Mouse (Mus musculus) limb, embryonic 11.5 days (tissue): ENCODE data around the gene B3gnt6. TPM values are rescaled to one million over a fixed set of nuclear protein-coding genes. Genes with fewer than 3 reads are reported as not detected.
A peak's percentile ranks its signal among the peaks of the same experiment; 100 is the strongest.

ENCODE experiments used
- ATAC-seq: fragments of 200-750 bp; cut with Nextera tagmentation; 2 replicates; pipeline ENCODE4 v1.8.0; 2017; ENCODE audit warnings: low read depth; ENCODE audit not compliant: insufficient number of reproducible peaks, low FRiP score, low TSS enrichment
- DNase-seq: peaks from one replicate; pipeline ENCODE4 v3.0.0-alpha.2; 2015; ENCODE audit warnings: low spot score
- H3K27ac ChIP-seq: fragments of 300-500 bp; sonication (generic); replicated peaks from 2 replicates; pipeline ENCODE4 v1.5.1; 2014; ENCODE audit warnings: low read depth, mild to moderate bottlenecking, low read length
- H3K27me3 ChIP-seq: fragments of 300-500 bp; sonication (generic); 2 replicates; pipeline ENCODE4 v1.6.1; 2014; ENCODE audit warnings: mild to moderate bottlenecking, low read length, mixed read lengths; ENCODE audit not compliant: control insufficient read depth, insufficient read depth
- H3K36me3 ChIP-seq: fragments of 300-500 bp; sonication (generic); 2 replicates; pipeline ENCODE4 v1.6.1; 2014; ENCODE audit warnings: mild to moderate bottlenecking, low read length, moderate library complexity, mixed read lengths; ENCODE audit not compliant: control insufficient read depth, insufficient read depth
- H3K4me1 ChIP-seq: fragments of 300-500 bp; sonication (generic); 2 replicates; pipeline ENCODE4 v1.6.1; 2014; ENCODE audit warnings: low read length, mixed read lengths; ENCODE audit not compliant: control insufficient read depth, insufficient read depth
- H3K4me2 ChIP-seq: fragments of 300-500 bp; sonication (generic); 2 replicates; pipeline ENCODE4 v1.6.1; 2014; ENCODE audit warnings: low read depth, mild to moderate bottlenecking, moderate library complexity; ENCODE audit not compliant: severe bottlenecking
- H3K4me3 ChIP-seq: fragments of 300-500 bp; sonication (generic); 2 replicates; pipeline ENCODE4 v1.5.1; 2014; ENCODE audit warnings: low read depth, low read length
- H3K9ac ChIP-seq: fragments of 300-500 bp; sonication (generic); 2 replicates; pipeline ENCODE4 v1.6.1; 2014; ENCODE audit warnings: mild to moderate bottlenecking, low read length
- H3K9me3 ChIP-seq: fragments of 300-500 bp; sonication (generic); 2 replicates; pipeline ENCODE4 v1.6.1; 2016; ENCODE audit warnings: low read length; ENCODE audit not compliant: control insufficient read depth
- WGBS: fragments of 180-500 bp; shearing (Covaris S2); extraction: QIAGEN DNeasy Blood & Tissue Kit; methylation state at CpG from one replicate; pipeline ENCODE4 v1.1.7; 2014; 5-methylcytosine and 5-hydroxymethylcytosine counted together
- polyA plus RNA-seq: library from polyadenylated mRNA; unstranded; fragments of >200 nt; fragmentation: Nextera tagmentation; extraction: Ambion mirVana; gene quantifications from 2 replicates; pipeline ENCODE4 v1.2.1, GENCODE M21; 2014

The B3gnt6 gene
- polyA plus RNA-seq, 1 experiment from 2014 or later, result not detected

DNA sequence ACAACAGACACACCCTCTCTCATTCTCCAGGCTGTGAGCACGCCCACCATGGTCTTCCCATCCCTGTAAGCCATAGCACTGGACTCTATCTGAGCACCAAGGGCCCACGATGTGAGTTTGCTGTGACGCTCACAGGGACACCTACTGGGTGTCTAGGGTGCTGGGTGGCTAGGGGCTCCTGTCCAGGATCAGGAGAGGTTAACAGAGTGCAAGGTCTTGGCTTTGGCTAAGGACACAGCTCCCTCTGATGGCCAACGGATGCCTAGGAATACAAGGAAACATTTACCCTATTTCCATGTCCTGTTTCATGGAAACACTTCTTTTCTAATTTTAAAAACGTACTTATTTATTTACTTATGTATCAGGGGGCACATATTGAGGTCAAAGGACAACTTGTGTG lies 48.8 kb downstream of the B3gnt6 start:
- no peaks in the 10 kb centered on the region for H3K36me3 ChIP-seq
- no peak overlapping the region for H3K9ac ChIP-seq
- H3K27me3 ChIP-seq, result no peaks in the 10 kb centered on the region
- ATAC-seq, result no peak
- H3K9me3 ChIP-seq, result no peaks in the 10 kb centered on the region
- no peak overlapping the region for H3K4me2 ChIP-seq
- DNase-seq, result no peak
- H3K4me1 ChIP-seq, result peaks cover 18% of the 10 kb centered on the region
- no peak overlapping the region for H3K27ac ChIP-seq
- WGBS, result 46% methylated on average over 5 of the region's 5 CpGs
- no peak overlapping the region for H3K4me3 ChIP-seq

DNA sequence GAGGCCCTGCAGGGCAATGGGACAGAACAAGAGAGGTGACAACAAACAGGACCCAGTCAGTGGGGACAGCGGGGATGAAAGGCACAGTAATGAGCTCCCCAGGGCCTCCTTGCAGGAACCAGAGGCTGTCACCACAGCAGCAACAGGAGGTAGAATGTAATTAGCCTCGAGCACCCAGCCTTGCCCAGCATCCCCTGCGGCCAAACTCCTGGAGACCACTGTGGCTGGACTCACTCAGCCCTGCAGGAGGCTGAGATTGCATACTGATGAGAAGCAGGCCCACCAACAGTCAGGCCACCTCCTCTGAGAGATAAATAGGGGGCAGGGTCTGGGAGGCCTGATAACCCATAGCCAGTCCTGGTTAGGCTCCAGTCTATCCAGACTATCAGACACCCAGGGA lies 49.5 kb downstream of the B3gnt6 start:
- Histone ChIP-seq H3K27ac (no peak overlapping the region), H3K4me2 (no peak overlapping the region), H3K27me3 (no peaks in the 10 kb centered on the region), H3K4me1 (peaks cover 16% of the 10 kb centered on the region), H3K9ac (no peak overlapping the region), H3K9me3 (no peaks in the 10 kb centered on the region), H3K4me3 (no peak overlapping the region), H3K36me3 (no peaks in the 10 kb centered on the region)
- ATAC-seq (peak; percentile 27; the same call in 1 of the 2 replicates), DNase-seq (no peak)
- WGBS, result 4% methylated on average over 3 of the region's 3 CpGs

DNA sequence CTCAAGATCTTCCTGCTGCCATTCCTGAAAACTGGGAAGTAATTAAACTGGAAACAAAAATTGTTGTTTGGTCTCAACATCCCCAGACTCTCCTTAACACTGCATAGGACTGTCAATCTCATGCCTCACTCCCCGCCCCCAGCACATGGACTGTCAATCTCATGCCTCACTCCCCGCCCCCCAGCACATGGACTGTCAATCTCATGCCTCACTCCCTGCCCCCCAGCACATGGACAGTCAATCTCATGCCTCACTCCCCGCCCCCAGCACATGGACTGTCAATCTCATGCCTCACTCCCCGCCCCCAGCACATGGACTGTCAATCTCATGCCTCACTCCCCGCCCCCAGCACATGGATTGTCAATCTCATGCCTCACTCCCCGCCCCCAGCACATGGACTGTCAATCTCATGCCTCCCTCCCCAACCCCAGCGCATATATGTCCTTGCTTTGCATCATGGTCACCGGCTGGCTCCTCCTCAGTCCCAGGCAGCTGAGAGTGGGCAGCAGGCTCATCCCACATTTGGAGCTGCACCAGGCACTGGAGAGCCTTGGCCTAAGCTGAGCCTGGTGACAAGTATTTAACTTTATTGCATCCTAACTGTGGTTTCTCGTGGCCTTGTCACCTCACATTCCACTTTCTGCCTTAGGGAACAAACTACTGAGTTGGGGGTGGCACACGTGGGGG lies 50.4 kb downstream of the B3gnt6 start:
- Histone ChIP-seq H3K4me3 (no peak overlapping the region), H3K27me3 (no peaks in the 10 kb centered on the region), H3K4me1 (peaks cover 16% of the 10 kb centered on the region), H3K4me2 (no peak overlapping the region), H3K9ac (no peak overlapping the region), H3K9me3 (no peaks in the 10 kb centered on the region), H3K27ac (no peak overlapping the region), H3K36me3 (0 out of 2 replicates have a peak, but pooled peaks cover 2% of the 10 kb centered on the region)
- WGBS, result 73% methylated on average over 10 of the region's 10 CpGs
- DNase-seq (no peak), ATAC-seq (no peak)

DNA sequence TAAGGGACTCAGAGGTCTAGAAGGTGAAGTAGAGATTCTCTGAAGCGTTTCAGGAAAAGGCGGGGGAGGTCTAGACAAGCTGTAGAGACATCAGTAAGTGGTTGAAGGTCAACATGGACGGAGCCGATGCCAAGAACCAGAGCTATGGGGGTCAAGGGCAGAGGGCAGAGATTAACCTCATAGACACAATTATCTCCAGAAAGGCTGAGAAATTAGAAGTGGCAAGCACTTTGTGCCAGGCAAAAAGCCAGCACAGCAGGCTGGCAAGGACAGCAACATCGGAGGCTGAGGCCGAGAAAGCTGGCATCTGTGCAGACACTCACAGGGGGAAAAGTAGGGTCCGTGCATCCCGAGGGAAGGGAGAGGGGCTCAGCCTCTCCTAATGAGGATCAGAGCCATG lies 51.5 kb downstream of the B3gnt6 start:
- H3K27ac ChIP-seq, result no peak overlapping the region
- no peak overlapping the region for H3K4me2 ChIP-seq
- 0 out of 2 replicates have a peak, but pooled peaks cover 2% of the 10 kb centered on the region for H3K36me3 ChIP-seq
- H3K9ac ChIP-seq, result no peak overlapping the region
- no peaks in the 10 kb centered on the region for H3K9me3 ChIP-seq
- H3K4me1 ChIP-seq, result peaks cover 16% of the 10 kb centered on the region
- 82% methylated on average over 8 of the region's 8 CpGs for WGBS
- DNase-seq (no peak), ATAC-seq (no peak)
- H3K4me3 ChIP-seq, result no peak overlapping the region
- no peaks in the 10 kb centered on the region for H3K27me3 ChIP-seq

DNA sequence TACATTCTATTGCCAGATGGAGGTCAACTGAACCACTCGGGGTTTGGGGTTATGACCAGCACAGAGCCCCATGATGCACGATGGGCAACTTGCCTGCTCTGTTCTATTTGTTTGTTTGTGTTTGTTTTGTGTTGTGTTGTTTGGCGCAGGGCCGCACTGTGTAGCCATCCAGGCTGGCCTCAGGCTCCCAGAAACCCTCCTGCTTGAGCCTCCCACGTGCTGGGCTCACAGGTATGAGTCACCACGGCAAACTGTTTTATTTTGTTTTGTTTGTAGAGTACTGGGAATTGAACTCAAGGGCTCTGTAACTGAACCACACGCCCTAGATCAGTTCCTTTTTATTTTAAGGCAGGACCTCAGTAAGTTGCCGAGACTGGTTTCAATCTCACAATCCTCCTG lies 52.8 kb downstream of the B3gnt6 start:
- Histone ChIP-seq H3K4me3 (no peak overlapping the region), H3K27me3 (no peaks in the 10 kb centered on the region), H3K27ac (no peak overlapping the region), H3K9ac (no peak overlapping the region), H3K4me2 (no peak overlapping the region), H3K4me1 (peaks cover 13% of the 10 kb centered on the region; the same call in 1 of the 2 replicates), H3K9me3 (no peaks in the 10 kb centered on the region), H3K36me3 (0 out of 2 replicates have a peak, but pooled peaks cover 2% of the 10 kb centered on the region)
- DNase-seq, result no peak
- WGBS, result 76% methylated on average over 8 of the region's 8 CpGs
- ATAC-seq, result no peak

DNA sequence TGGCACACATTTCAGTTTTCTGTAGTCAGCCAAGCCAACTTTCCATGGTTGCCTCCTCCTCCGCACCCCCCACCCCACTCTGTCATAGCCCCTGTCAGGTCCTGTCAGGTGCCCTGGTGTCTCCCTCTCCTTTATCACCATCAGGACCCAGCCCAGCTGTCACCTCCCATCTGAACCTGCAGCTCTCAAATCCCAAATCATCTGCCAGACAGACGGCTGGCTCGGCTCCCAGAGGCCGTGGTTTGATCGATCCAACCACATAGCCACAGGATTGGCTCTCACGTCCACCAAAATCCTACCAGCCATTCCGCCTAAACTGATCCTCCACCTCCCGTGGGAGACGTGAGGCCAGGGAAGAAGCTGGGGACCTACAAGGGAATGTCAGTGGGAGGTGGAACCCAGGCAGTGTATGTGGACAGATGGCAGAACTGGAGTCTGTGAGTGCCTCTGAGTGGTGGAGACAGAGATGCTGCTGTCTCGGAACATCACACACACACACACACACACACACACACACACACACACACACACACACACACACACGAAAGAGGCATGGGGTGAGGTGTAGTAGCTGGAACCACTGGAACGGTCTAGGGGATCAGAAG lies 53.3 kb downstream of the B3gnt6 start:
- 90% methylated on average over 12 of the region's 12 CpGs for WGBS
- ATAC-seq (no peak), DNase-seq (no peak)
- Histone ChIP-seq H3K9me3 (no peaks in the 10 kb centered on the region), H3K4me1 (peaks cover 13% of the 10 kb centered on the region; the same call in 1 of the 2 replicates), H3K27ac (no peak overlapping the region), H3K27me3 (no peaks in the 10 kb centered on the region), H3K36me3 (0 out of 2 replicates have a peak, but pooled peaks cover 2% of the 10 kb centered on the region), H3K9ac (no peak overlapping the region), H3K4me3 (no peak overlapping the region), H3K4me2 (no peak overlapping the region)

DNA sequence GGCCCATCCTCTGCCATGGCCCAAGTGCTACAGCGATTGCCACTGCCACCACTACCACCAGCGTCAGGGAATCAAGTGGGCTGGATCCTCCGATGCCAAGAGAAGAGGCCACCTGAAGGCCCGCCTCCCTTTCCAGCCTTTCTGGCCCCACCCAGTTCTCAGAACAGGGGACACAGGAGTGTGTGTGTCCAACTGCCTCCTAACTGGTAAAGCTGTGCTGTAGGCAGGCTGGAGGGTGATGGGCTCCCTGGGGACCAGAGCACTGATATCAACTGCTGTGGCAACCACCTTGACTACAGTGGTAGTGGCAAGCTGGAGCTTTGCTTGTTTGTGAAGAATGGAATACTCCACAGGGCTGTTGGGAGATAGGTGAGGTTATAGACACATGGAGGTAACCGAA lies 53.9 kb downstream of the B3gnt6 start, which contains the start of gene Omp:
Omp (minus strand) TSS at position 101 of the 400 bp plus-strand sequence.
- no peak within 1 kb of the TSS for H3K9ac ChIP-seq
- no peak within 1 kb of the TSS for H3K27ac ChIP-seq
- peaks cover 13% of the 10 kb centered on the region; the same call in 1 of the 2 replicates for H3K4me1 ChIP-seq
- no peak within 1 kb of the TSS for H3K4me3 ChIP-seq
- no peaks in the 10 kb centered on the region for H3K27me3 ChIP-seq
- no peaks in the 10 kb centered on the region for H3K9me3 ChIP-seq
- no peak for ATAC-seq
- H3K4me2 ChIP-seq, result no peak within 1 kb of the TSS
- WGBS, result 85% methylated on average over 5 of the region's 5 CpGs
- 0 out of 2 replicates have a peak, but pooled peaks cover 2% of the 10 kb centered on the region for H3K36me3 ChIP-seq
- DNase-seq, result no peak

DNA sequence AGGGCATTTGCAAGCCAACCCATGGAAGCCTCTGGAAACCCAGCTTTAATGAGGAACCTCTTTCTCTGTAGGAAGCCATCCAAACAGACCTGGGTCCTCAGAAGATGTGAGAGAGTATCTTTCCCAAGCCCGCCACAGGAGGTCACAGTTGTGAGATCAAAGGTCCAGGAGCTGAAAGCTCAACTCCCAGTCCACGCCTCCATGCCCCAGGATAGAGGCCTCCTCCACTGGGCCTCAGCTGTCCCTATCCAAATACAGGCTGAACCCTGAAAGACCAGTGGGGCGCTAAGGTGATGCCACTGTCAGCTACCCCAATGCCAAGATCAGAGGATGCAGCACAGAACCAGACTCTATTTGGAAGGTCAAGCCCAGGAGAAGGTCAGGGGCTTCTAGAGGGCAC lies 56.6 kb downstream of the B3gnt6 start:
- no peaks in the 10 kb centered on the region for H3K27me3 ChIP-seq
- 0 out of 2 replicates have a peak, but pooled peaks cover 2% of the 10 kb centered on the region for H3K4me1 ChIP-seq
- ATAC-seq (no peak), DNase-seq (no peak)
- H3K36me3 ChIP-seq, result 0 out of 2 replicates have a peak, but pooled peaks cover 2% of the 10 kb centered on the region
- 63% methylated on average over 3 of the region's 3 CpGs for WGBS
- H3K4me2 ChIP-seq, result no peak overlapping the region
- H3K9me3 ChIP-seq, result no peaks in the 10 kb centered on the region
- no peak overlapping the region for H3K9ac ChIP-seq
- no peak overlapping the region for H3K27ac ChIP-seq
- no peak overlapping the region for H3K4me3 ChIP-seq
